Mouse (Mus musculus) limb, embryonic 12.5 days (tissue): ENCODE results near the gene Strn4. TPM values are rescaled to one million over a fixed set of nuclear protein-coding genes. Genes with fewer than 3 reads are reported as not detected.

Experiments
- ATAC-seq: fragments of 200-750 bp; cut with Nextera tagmentation; 2 replicates; pipeline ENCODE4 v1.8.0; 2017; ENCODE audit warnings: low read depth, moderate TSS enrichment; ENCODE audit not compliant: insufficient number of reproducible peaks, insufficient read depth, low FRiP score, low TSS enrichment
- H3K27ac ChIP-seq: fragments of 300-500 bp; sonication (generic); 2 replicates; pipeline ENCODE4 v1.5.1; 2016; ENCODE audit warnings: mild to moderate bottlenecking, moderate library complexity
- H3K27me3 ChIP-seq: fragments of 300-500 bp; sonication (generic); 2 replicates; pipeline ENCODE4 v1.6.1; 2016; ENCODE audit warnings: mild to moderate bottlenecking, moderate library complexity
- H3K36me3 ChIP-seq: fragments of 300-500 bp; sonication (generic); 2 replicates; pipeline ENCODE4 v1.6.1; 2016; ENCODE audit warnings: mild to moderate bottlenecking, moderate library complexity
- H3K4me1 ChIP-seq: fragments of 300-500 bp; sonication (generic); replicated peaks from 2 replicates; pipeline ENCODE4 v1.6.1; 2016
- H3K4me2 ChIP-seq: fragments of 300-500 bp; sonication (generic); 2 replicates; pipeline ENCODE4 v1.6.1; 2016; ENCODE audit warnings: mild to moderate bottlenecking, moderate library complexity
- H3K4me3 ChIP-seq: fragments of 300-500 bp; sonication (generic); replicated peaks from 2 replicates; pipeline ENCODE4 v1.5.1; 2016; ENCODE audit warnings: mild to moderate bottlenecking
- H3K9ac ChIP-seq: fragments of 300-500 bp; sonication (generic); replicated peaks from 2 replicates; pipeline ENCODE4 v1.6.1; 2016; ENCODE audit warnings: mild to moderate bottlenecking, moderate library complexity
- H3K9me3 ChIP-seq: fragments of 300-500 bp; sonication (generic); 2 replicates; pipeline ENCODE4 v1.6.1; 2016; ENCODE audit warnings: mild to moderate bottlenecking, moderate library complexity
- WGBS: fragments of 180-500 bp; shearing (Covaris S2); methylation state at CpG from one replicate; pipeline ENCODE4 v1.1.7; 2016; 5-methylcytosine and 5-hydroxymethylcytosine counted together
- polyA plus RNA-seq: library from polyadenylated mRNA; unstranded; fragments of >200 nt; fragmentation: Nextera tagmentation; extraction: Ambion mirVana; gene quantifications from 2 replicates; pipeline ENCODE4 v1.2.1, GENCODE M21; 2016

Gene Strn4
- polyA plus RNA-seq, 1 experiment from 2014 or later: 148 TPM

GRCm38 (mm10) chr7:16784498-16784976, 31.2 kb upstream of the Strn4 start:
- WGBS: 71% methylated on average over 10 of the region's 10 CpGs
- no peaks in the 10 kb centered on the region for H3K9me3 ChIP-seq
- H3K4me1 ChIP-seq: peaks cover 34% of the 10 kb centered on the region
- ATAC-seq: no peak
- H3K4me3 ChIP-seq: peak overlapping the region; percentile 80
- peak overlapping the region; percentile 49; the same call in 1 of the 2 replicates for H3K9ac ChIP-seq
- H3K36me3 ChIP-seq: peaks cover 31% of the 10 kb centered on the region
- peak overlapping the region; percentile 100 for H3K4me2 ChIP-seq
- no peaks in the 10 kb centered on the region for H3K27me3 ChIP-seq
- no peak overlapping the region for H3K27ac ChIP-seq

- 92% methylated on average over 8 of the region's 8 CpGs for WGBS
- H3K4me2 ChIP-seq: no peak overlapping the region
- H3K9ac ChIP-seq: no peak overlapping the region
- peaks cover 40% of the 10 kb centered on the region for H3K36me3 ChIP-seq
- H3K27ac ChIP-seq: no peak overlapping the region
- ATAC-seq: no peak
- H3K4me3 ChIP-seq: no peak overlapping the region
- H3K9me3 ChIP-seq: no peaks in the 10 kb centered on the region
- no peaks in the 10 kb centered on the region for H3K27me3 ChIP-seq
- peaks cover 34% of the 10 kb centered on the region for H3K4me1 ChIP-seq
These were observed 30.1 kb upstream of the Strn4 start for GRCm38 (mm10) chr7:16785541-16786083.

- WGBS: 80% methylated on average over 5 of the region's 5 CpGs
- H3K36me3 ChIP-seq: peaks cover 63% of the 10 kb centered on the region
- H3K27ac ChIP-seq: no peak overlapping the region
- no peak overlapping the region for H3K4me3 ChIP-seq
- no peaks in the 10 kb centered on the region for H3K4me1 ChIP-seq
- no peak overlapping the region for H3K4me2 ChIP-seq
- H3K27me3 ChIP-seq: no peaks in the 10 kb centered on the region
- no peaks in the 10 kb centered on the region for H3K9me3 ChIP-seq
- H3K9ac ChIP-seq: no peak overlapping the region
- no peak for ATAC-seq
These were observed 23.4 kb upstream of the Strn4 start for GRCm38 (mm10) chr7:16792316-16792715.

GRCm38 (mm10) chr7:16793010-16793725, 22.5 kb upstream of the Strn4 start:
- Histone ChIP-seq H3K4me2 (no peak overlapping the region), H3K4me3 (no peak overlapping the region), H3K27me3 (no peaks in the 10 kb centered on the region), H3K9me3 (no peaks in the 10 kb centered on the region), H3K36me3 (peaks cover 64% of the 10 kb centered on the region), H3K4me1 (no peaks in the 10 kb centered on the region), H3K27ac (no peak overlapping the region), H3K9ac (no peak overlapping the region)
- no peak for ATAC-seq
- 87% methylated on average over 19 of the region's 19 CpGs for WGBS

- no peaks in the 10 kb centered on the region for H3K27me3 ChIP-seq
- H3K4me3 ChIP-seq: no peak overlapping the region
- H3K9me3 ChIP-seq: no peaks in the 10 kb centered on the region
- H3K4me2 ChIP-seq: no peak overlapping the region
- WGBS: 89% methylated on average over 5 of the region's 5 CpGs
- H3K9ac ChIP-seq: no peak overlapping the region
- no peak for ATAC-seq
- H3K27ac ChIP-seq: no peak overlapping the region
- no peaks in the 10 kb centered on the region for H3K4me1 ChIP-seq
- peaks cover 59% of the 10 kb centered on the region for H3K36me3 ChIP-seq
These were observed 20.8 kb upstream of the Strn4 start for GRCm38 (mm10) chr7:16794886-16795285.

GRCm38 (mm10) chr7:16804409-16805028, 11.2 kb upstream of the Strn4 start:
- Histone ChIP-seq H3K4me3 (no peak overlapping the region), H3K4me2 (no peak overlapping the region), H3K27ac (no peak overlapping the region), H3K9me3 (no peaks in the 10 kb centered on the region), H3K9ac (no peak overlapping the region), H3K36me3 (peaks cover 23% of the 10 kb centered on the region; the same call in 1 of the 2 replicates), H3K4me1 (no peaks in the 10 kb centered on the region), H3K27me3 (no peaks in the 10 kb centered on the region)
- no peak for ATAC-seq
- WGBS: 29% methylated on average over 8 of the region's 8 CpGs

GRCm38 (mm10) chr7:16807936-16808335, 7.8 kb upstream of the Strn4 start:
- H3K4me3 ChIP-seq: no peak overlapping the region
- H3K4me1 ChIP-seq: peaks cover 21% of the 10 kb centered on the region
- peaks cover 30% of the 10 kb centered on the region; the same call in 1 of the 2 replicates for H3K36me3 ChIP-seq
- no peaks in the 10 kb centered on the region for H3K9me3 ChIP-seq
- no peak overlapping the region for H3K4me2 ChIP-seq
- 85% methylated on average over 9 of the region's 9 CpGs for WGBS
- peaks cover 31% of the 10 kb centered on the region for H3K27me3 ChIP-seq
- no peak for ATAC-seq
- no peak overlapping the region for H3K9ac ChIP-seq
- no peak overlapping the region for H3K27ac ChIP-seq

GRCm38 (mm10) chr7:16808647-16809046, 7.0 kb upstream of the Strn4 start:
- Histone ChIP-seq H3K4me3 (no peak overlapping the region), H3K27me3 (peaks cover 31% of the 10 kb centered on the region), H3K9me3 (no peaks in the 10 kb centered on the region), H3K27ac (no peak overlapping the region), H3K9ac (no peak overlapping the region), H3K4me2 (no peak overlapping the region), H3K36me3 (peaks cover 37% of the 10 kb centered on the region), H3K4me1 (peaks cover 21% of the 10 kb centered on the region)
- ATAC-seq: no peak
- WGBS: 79% methylated on average over 9 of the region's 9 CpGs

GRCm38 (mm10) chr7:16809739-16810138, 6.0 kb upstream of the Strn4 start:
- H3K36me3 ChIP-seq: peaks cover 44% of the 10 kb centered on the region

GRCm38 (mm10) chr7:16810399-16810919, 5.2 kb upstream of the Strn4 start:
- 45% methylated on average over 28 of the region's 28 CpGs for WGBS
- H3K27ac ChIP-seq: no peak overlapping the region
- peak overlapping the region; percentile 52 for H3K4me3 ChIP-seq
- H3K4me1 ChIP-seq: peaks cover 29% of the 10 kb centered on the region
- peaks cover 31% of the 10 kb centered on the region for H3K27me3 ChIP-seq
- peak overlapping the region; percentile 57 for H3K9ac ChIP-seq
- no peaks in the 10 kb centered on the region for H3K9me3 ChIP-seq
- H3K36me3 ChIP-seq: peaks cover 44% of the 10 kb centered on the region
- peak overlapping the region; percentile 98 for H3K4me2 ChIP-seq
- ATAC-seq: no peak

More at GRCm38 (mm10) chr7:16809739-16810138, 6.0 kb upstream of the Strn4 start:
- Histone ChIP-seq H3K4me3 (no peak overlapping the region), H3K9me3 (no peaks in the 10 kb centered on the region), H3K9ac (no peak overlapping the region), H3K4me1 (peaks cover 22% of the 10 kb centered on the region), H3K27ac (no peak overlapping the region), H3K4me2 (no peak overlapping the region), H3K27me3 (peaks cover 31% of the 10 kb centered on the region)
- ATAC-seq: no peak
- WGBS: 39% methylated on average over 10 of the region's 10 CpGs
